Mouse (Mus musculus): ENCODE data around the gene Acpp.

DNA sequence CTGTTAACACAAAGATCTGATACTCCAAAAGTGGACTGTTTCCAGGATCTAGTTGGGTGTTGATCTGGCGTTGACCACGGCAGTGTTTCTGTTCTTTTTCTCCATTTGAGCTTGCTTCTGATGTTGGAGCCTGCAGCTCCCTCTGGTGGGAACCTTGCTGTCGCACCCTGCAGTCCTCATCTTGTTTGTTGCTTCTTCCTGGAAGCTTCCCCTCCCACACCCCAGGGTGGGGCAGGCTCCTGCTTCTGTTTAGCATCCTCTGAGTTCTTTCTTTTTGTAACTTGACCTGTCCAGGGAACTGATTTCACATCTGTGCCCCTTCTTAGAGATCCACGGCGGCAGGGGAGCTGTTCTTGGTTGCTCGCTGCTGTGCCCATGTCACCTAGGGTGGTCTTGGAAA, 35.7 kb upstream of the Acpp start:
- peak; percentile 82 for TF ChIP-seq CTCF (IDR thresholded peaks at IDR 0.05; ENCODE audit: low read depth)
- no peak for TF ChIP-seq EP300 (optimal IDR thresholded peaks at IDR 0.05)
